Mouse (Mus musculus) ES-E14 (cell line): ENCODE results near the gene Csnk2a2. TPM values are rescaled to one million over a fixed set of nuclear protein-coding genes. Genes with fewer than 3 reads are reported as not detected.
A peak's percentile ranks its signal among the peaks of the same experiment; 100 is the strongest.

Experiments used
- DNase-seq: peaks from one replicate; pipeline ENCODE4 v3.0.0-alpha.2; 2013; ENCODE audit warnings: low read depth, low spot score
- H3K27ac ChIP-seq: 2 replicates; pipeline ENCODE4 v1.5.1; 2012; ENCODE audit warnings: low read depth, mild to moderate bottlenecking, low read length, moderate library complexity, mixed read lengths; ENCODE audit not compliant: poor library complexity, insufficient read depth, severe bottlenecking
- H3K36me3 ChIP-seq: 2 replicates; pipeline ENCODE4 v1.6.1; 2012; ENCODE audit warnings: mild to moderate bottlenecking, low read length, moderate library complexity, mixed read lengths; ENCODE audit not compliant: control insufficient read depth, poor library complexity, insufficient read depth, severe bottlenecking
- H3K4me1 ChIP-seq, 2 experiments: fragments of 150-350 bp in 1 of 2; sonication (generic) in 1 of 2; 2 replicates each; pipeline ENCODE4 v1.6.1; 2012; ENCODE audit warnings: low read length in 2 of 2, mild to moderate bottlenecking in 1 of 2, mixed read lengths in 1 of 2; ENCODE audit not compliant: control insufficient read depth in 2 of 2, insufficient read depth in 2 of 2, poor library complexity in 1 of 2
- H3K4me3 ChIP-seq, 2 experiments: fragments of 150-350 bp in 1 of 2; sonication (generic) in 1 of 2; 2 replicates each; pipeline ENCODE4 v1.5.1; 2012; ENCODE audit warnings: low read length in 2 of 2, low read depth in 1 of 2, mild to moderate bottlenecking in 1 of 2, mixed read lengths in 1 of 2; ENCODE audit not compliant: insufficient read depth in 1 of 2, poor library complexity in 1 of 2, severe bottlenecking in 1 of 2
- H3K9ac ChIP-seq: 2 replicates; pipeline ENCODE4 v1.6.1; 2012; ENCODE audit warnings: low read depth, mild to moderate bottlenecking, low read length, mixed read lengths; ENCODE audit not compliant: poor library complexity, insufficient read depth, severe bottlenecking
- H3K9me3 ChIP-seq: fragments of 150-350 bp; sonication (generic); 2 replicates; pipeline ENCODE4 v1.6.1; 2012; ENCODE audit warnings: low read depth, mild to moderate bottlenecking, low read length; ENCODE audit not compliant: control insufficient read depth, insufficient read depth
- CHD2 ChIP-seq: IDR thresholded peaks from 2 replicates; pipeline ENCODE4 v1.6.1; 2014; ENCODE audit warnings: mild to moderate bottlenecking, low read depth, low read length, inconsistent platforms
- HCFC1 ChIP-seq: IDR thresholded peaks from 2 replicates; pipeline ENCODE4 v1.6.1; 2012; ENCODE audit warnings: low read length, inconsistent platforms, borderline replicate concordance; ENCODE audit not compliant: insufficient read depth
- MAFK ChIP-seq: IDR thresholded peaks from 2 replicates; pipeline ENCODE4 v1.6.1; 2014; ENCODE audit warnings: mild to moderate bottlenecking, low read depth, low read length, inconsistent platforms; ENCODE audit not compliant: insufficient read depth
- ZC3H11A ChIP-seq: IDR thresholded peaks from 2 replicates; pipeline ENCODE4 v1.6.1; 2012; ENCODE audit warnings: low read depth, mild to moderate bottlenecking, inconsistent platforms, low read length, borderline replicate concordance
- ZNF384 ChIP-seq: IDR thresholded peaks from 2 replicates; pipeline ENCODE4 v1.6.1; 2012; ENCODE audit warnings: low read depth, low read length, inconsistent platforms
- in situ Hi-C, 2 experiments: fragments of 600-800 bp; cut with MboI; formaldehyde crosslinking; loops; one replicate each; pipeline ENCODE4 v1.15.1; 2025; ENCODE audit warnings: low sequenced_read_pairs in 2 of 2, inconsistent platforms in 1 of 2; ENCODE audit not compliant: unreplicated experiment in 2 of 2
- total RNA-seq: library from RNA; depleted of rRNA; stranded (reverse); fragments of 300-350 nt; gene quantifications from 2 replicates; pipeline ENCODE4 v1.2.3, GENCODE M21; 2012; rRNA removed

Gene Csnk2a2
- 40.2 and 52.4 TPM in 2 replicates for total RNA-seq

GRCm38 (mm10) chr8:95490006-95490405, at the start of gene Csnk2a2:
Gene Csnk2a2 (minus strand): TSS chr8:95490039.
- in situ Hi-C loops, result no loop called here
- TF ChIP-seq MAFK (no peak), HCFC1 (no peak), CHD2 (no peak), ZC3H11A (no peak), ZNF384 (no peak)

GRCm38 (mm10) chr8:95539487-95539886, 49.6 kb upstream of the Csnk2a2 start:
- Histone ChIP-seq H3K9me3 (no peaks in the 10 kb centered on the region), H3K4me1 (peaks cover 2 to 3% of the 10 kb centered on the region in 2 experiments; a peak in 1 of 4 replicates), H3K4me3 (no peak overlapping the region), H3K9ac (no peak overlapping the region), H3K27ac (no peak overlapping the region), H3K36me3 (no peaks in the 10 kb centered on the region)
- in situ Hi-C loops, result no loop called here
- TF ChIP-seq MAFK, result no peak
- TF ChIP-seq ZC3H11A, result no peak
- TF ChIP-seq ZNF384, result no peak
- TF ChIP-seq CHD2, result no peak
- no peak for TF ChIP-seq HCFC1
- no peak for DNase-seq

More at GRCm38 (mm10) chr8:95490006-95490405, at the start of gene Csnk2a2:
- DNase-seq, result no peak
- Histone ChIP-seq H3K4me3 (peak within 1 kb of the TSS; percentile 55 to 99; a peak in 2 of 4 replicates), H3K9ac (peak within 1 kb of the TSS; percentile 42; the same call in 1 of the 2 replicates), H3K27ac (no peak within 1 kb of the TSS), H3K36me3 (peaks cover 8% of the 10 kb centered on the region), H3K4me1 (peaks cover 0 to 7% of the 10 kb centered on the region in 2 experiments; a peak in 1 of 4 replicates), H3K9me3 (no peaks in the 10 kb centered on the region)

GRCm38 (mm10) chr8:95533584-95534387, 43.9 kb upstream of the Csnk2a2 start, which contains the start of gene Ccdc113:
Gene Ccdc113 (plus strand): TSS chr8:95534085.
- Histone ChIP-seq H3K4me1 (peaks cover 0 to 7% of the 10 kb centered on the region in 2 experiments; a peak in 3 of 4 replicates), H3K27ac (no peak within 1 kb of the TSS), H3K9ac (peak within 1 kb of the TSS; percentile 49), H3K36me3 (no peaks in the 10 kb centered on the region), H3K9me3 (no peaks in the 10 kb centered on the region), H3K4me3 (peak within 1 kb of the TSS; percentile 53 to 66)
- TF ChIP-seq ZC3H11A, result no peak
- no peak for TF ChIP-seq HCFC1
- no peak for TF ChIP-seq ZNF384
- no peak for TF ChIP-seq CHD2
- TF ChIP-seq MAFK, result no peak
- in situ Hi-C loops, result no loop called here
- peak; percentile 74 for DNase-seq

GRCm38 (mm10) chr8:95532206-95532605, 42.4 kb upstream of the Csnk2a2 start:
- H3K4me1 ChIP-seq, result peaks cover 0 to 11% of the 10 kb centered on the region in 2 experiments; a peak in 3 of 4 replicates
- TF ChIP-seq ZNF384 (no peak), CHD2 (no peak), ZC3H11A (no peak)
- no peaks in the 10 kb centered on the region for H3K36me3 ChIP-seq
- no peak for DNase-seq
- no peak overlapping the region for H3K4me3 ChIP-seq
- no peak overlapping the region for H3K9ac ChIP-seq
- in situ Hi-C loops, result no loop called here
- H3K9me3 ChIP-seq, result no peaks in the 10 kb centered on the region
- no peak overlapping the region for H3K27ac ChIP-seq
